Mouse (Mus musculus) midbrain, embryonic 12.5 days (tissue): ENCODE results near the gene Tshr. TPM values are rescaled to one million over a fixed set of nuclear protein-coding genes. Genes with fewer than 3 reads are reported as not detected.

ENCODE experiments used
- ATAC-seq: fragments of 200-750 bp; cut with Nextera tagmentation; 2 replicates; pipeline ENCODE4 v1.8.0; 2017; ENCODE audit warnings: low read depth, moderate TSS enrichment, moderate library complexity; ENCODE audit not compliant: low FRiP score
- H3K27ac ChIP-seq: fragments of 300-500 bp; sonication (generic); replicated peaks from 2 replicates; pipeline ENCODE4 v1.5.1; 2016; ENCODE audit warnings: mild to moderate bottlenecking
- H3K27me3 ChIP-seq: fragments of 300-500 bp; sonication (generic); 2 replicates; pipeline ENCODE4 v1.6.1; 2016; ENCODE audit warnings: mild to moderate bottlenecking
- H3K36me3 ChIP-seq: fragments of 300-500 bp; sonication (generic); 2 replicates; pipeline ENCODE4 v1.6.1; 2016
- H3K4me1 ChIP-seq: fragments of 300-500 bp; sonication (generic); 2 replicates; pipeline ENCODE4 v1.6.1; 2016
- H3K4me2 ChIP-seq: fragments of 300-500 bp; sonication (generic); replicated peaks from 2 replicates; pipeline ENCODE4 v1.6.1; 2016; ENCODE audit warnings: mild to moderate bottlenecking, moderate library complexity
- H3K4me3 ChIP-seq: fragments of 300-500 bp; sonication (generic); 2 replicates; pipeline ENCODE4 v1.5.1; 2016; ENCODE audit warnings: mild to moderate bottlenecking
- H3K9ac ChIP-seq: fragments of 300-500 bp; sonication (generic); replicated peaks from 2 replicates; pipeline ENCODE4 v1.6.1; 2016; ENCODE audit warnings: mild to moderate bottlenecking, moderate library complexity
- H3K9me3 ChIP-seq: fragments of 300-500 bp; sonication (generic); 2 replicates; pipeline ENCODE4 v1.6.1; 2016; ENCODE audit warnings: mild to moderate bottlenecking
- WGBS: fragments of 180-500 bp; shearing (Covaris S2); methylation state at CpG from one replicate; pipeline ENCODE4 v1.1.7; 2016; 5-methylcytosine and 5-hydroxymethylcytosine counted together
- polyA plus RNA-seq: library from polyadenylated mRNA; unstranded; fragments of >200 nt; fragmentation: Nextera tagmentation; extraction: Ambion mirVana; gene quantifications from 2 replicates; pipeline ENCODE4 v1.2.1, GENCODE M21; 2016

Gene Tshr
- polyA plus RNA-seq, 1 experiment from 2014 or later, result 0.10 TPM

DNA sequence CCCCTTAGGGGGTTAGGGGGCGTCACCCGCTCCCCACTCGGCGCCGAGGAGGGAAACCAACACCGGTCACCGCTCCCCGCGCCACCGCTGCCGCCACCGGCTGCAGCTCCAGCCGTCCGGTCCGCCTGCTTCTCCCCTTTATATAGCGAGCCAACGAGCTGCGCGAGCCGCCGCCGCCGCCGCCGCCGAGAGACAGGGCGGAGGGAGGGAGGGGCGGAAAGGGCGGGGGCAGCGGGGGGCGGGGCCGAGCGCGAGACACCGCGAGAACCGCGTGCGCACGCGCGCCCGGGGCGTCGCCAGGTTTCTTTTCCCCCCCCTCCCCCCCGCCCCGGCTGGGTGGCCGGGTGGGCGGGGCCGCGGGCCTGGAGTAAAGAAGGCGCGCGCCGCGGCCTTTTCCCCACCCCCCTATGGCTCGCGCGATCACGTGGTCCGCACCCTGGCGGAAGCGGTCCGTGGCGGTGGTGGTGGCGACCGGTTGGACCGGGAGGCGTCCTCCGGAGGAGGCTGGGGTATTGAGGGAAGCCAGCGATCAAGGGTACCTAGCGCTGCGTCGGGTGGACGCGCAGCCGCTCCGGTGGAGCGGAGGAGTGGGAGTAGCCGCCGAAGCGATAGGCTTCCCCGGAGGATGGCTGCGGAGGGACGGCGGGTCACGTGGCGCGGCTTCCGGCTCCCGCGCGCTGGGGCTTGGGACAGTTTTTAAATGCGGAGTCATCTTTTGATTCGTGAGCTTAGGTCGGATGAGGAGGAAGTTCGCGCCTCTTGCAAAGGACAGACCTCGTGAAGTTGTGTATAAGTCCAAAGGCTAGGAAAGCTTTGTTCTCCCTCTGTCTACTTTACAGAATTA is 205.7 kb downstream of the Tshr start, which contains the start of gene Gtf2a1:
Gtf2a1 (minus strand) TSS at position 641 of the 844 bp plus-strand sequence.
- peak within 1 kb of the TSS; percentile 66 for H3K4me2 ChIP-seq
- H3K9ac ChIP-seq, result peak within 1 kb of the TSS; percentile 100
- peaks cover 15% of the 10 kb centered on the region for H3K4me1 ChIP-seq
- H3K4me3 ChIP-seq, result peak within 1 kb of the TSS; percentile 96
- H3K27ac ChIP-seq, result peak within 1 kb of the TSS; percentile 100
- no peaks in the 10 kb centered on the region for H3K9me3 ChIP-seq
- peaks cover 7% of the 10 kb centered on the region for H3K36me3 ChIP-seq
- WGBS, result under 1% methylated on average over 68 of the region's 99 CpGs
- ATAC-seq, result peak; percentile 88
- H3K27me3 ChIP-seq, result no peaks in the 10 kb centered on the region; the same call in 1 of the 2 replicates

- Histone ChIP-seq H3K9ac (peak overlapping the region; percentile 70), H3K27ac (peak overlapping the region; percentile 100), H3K4me3 (peak overlapping the region; percentile 96), H3K36me3 (peaks cover 3% of the 10 kb centered on the region), H3K4me2 (peak overlapping the region; percentile 66), H3K9me3 (no peaks in the 10 kb centered on the region), H3K27me3 (no peaks in the 10 kb centered on the region), H3K4me1 (peaks cover 15% of the 10 kb centered on the region)
- ATAC-seq, result no peak
- 24% methylated on average over 6 of the region's 6 CpGs for WGBS
Measured at GRCm38 (mm10) chr12:91590716-91591115, 206.4 kb downstream of the Tshr start.

- Histone ChIP-seq H3K36me3 (no peaks in the 10 kb centered on the region), H3K4me2 (peak overlapping the region; percentile 66), H3K4me3 (peak overlapping the region; percentile 96; the same call in 1 of the 2 replicates), H3K9ac (peak overlapping the region; percentile 70; the same call in 1 of the 2 replicates), H3K27ac (peak overlapping the region; percentile 100; the same call in 1 of the 2 replicates), H3K9me3 (no peaks in the 10 kb centered on the region), H3K27me3 (no peaks in the 10 kb centered on the region), H3K4me1 (peaks cover 15% of the 10 kb centered on the region)
- WGBS, result 54% methylated on average over 1 of the region's 1 CpGs
- ATAC-seq, result no peak
Measured at GRCm38 (mm10) chr12:91591191-91591590, 206.8 kb downstream of the Tshr start.

GRCm38 (mm10) chr12:91592128-91592527 is 207.8 kb downstream of the Tshr start:
- no peak overlapping the region for H3K4me2 ChIP-seq
- no peak overlapping the region for H3K27ac ChIP-seq
- no peaks in the 10 kb centered on the region for H3K9me3 ChIP-seq
- ATAC-seq, result no peak
- peaks cover 11% of the 10 kb centered on the region for H3K4me1 ChIP-seq
- no peak overlapping the region for H3K4me3 ChIP-seq
- no peaks in the 10 kb centered on the region for H3K27me3 ChIP-seq
- H3K36me3 ChIP-seq, result no peaks in the 10 kb centered on the region
- 95% methylated on average over 3 of the region's 3 CpGs for WGBS
- H3K9ac ChIP-seq, result no peak overlapping the region

Other genes with a start within 250 kb of the Tshr start
- gene Cep128, start 154 bp upstream of the Tshr start, polyA plus RNA-seq, result 8.5 and 10.1 TPM in 2 replicates
- gene Gtf2a1, start 205.9 kb downstream of the Tshr start, polyA plus RNA-seq, result 80.7 and 88.4 TPM in 2 replicates